Mouse (Mus musculus) intestine, embryonic 15.5 days (tissue): ENCODE results near the gene Crabp2. TPM values are rescaled to one million over a fixed set of nuclear protein-coding genes. Genes with fewer than 3 reads are reported as not detected.

Experiments used
- ATAC-seq: fragments of 200-750 bp; cut with Nextera tagmentation; 2 replicates; pipeline ENCODE4 v1.8.0; 2017; ENCODE audit warnings: moderate TSS enrichment, moderate library complexity
- H3K27ac ChIP-seq: fragments of 300-500 bp; sonication (generic); 2 replicates; pipeline ENCODE4 v1.5.1; 2015; ENCODE audit warnings: mild to moderate bottlenecking, inconsistent platforms
- H3K27me3 ChIP-seq: fragments of 300-500 bp; sonication (generic); replicated peaks from 2 replicates; pipeline ENCODE4 v1.6.1; 2015; ENCODE audit warnings: inconsistent platforms
- H3K36me3 ChIP-seq: fragments of 300-500 bp; sonication (generic); 2 replicates; pipeline ENCODE4 v1.6.1; 2015; ENCODE audit warnings: inconsistent platforms
- H3K4me1 ChIP-seq: fragments of 300-500 bp; sonication (generic); replicated peaks from 2 replicates; pipeline ENCODE4 v1.6.1; 2015; ENCODE audit warnings: inconsistent platforms
- H3K4me2 ChIP-seq: fragments of 300-500 bp; sonication (generic); replicated peaks from 2 replicates; pipeline ENCODE4 v1.6.1; 2015; ENCODE audit warnings: mild to moderate bottlenecking, inconsistent platforms
- H3K4me3 ChIP-seq: fragments of 300-500 bp; sonication (generic); replicated peaks from 2 replicates; pipeline ENCODE4 v1.5.1; 2015; ENCODE audit warnings: inconsistent platforms
- H3K9ac ChIP-seq: fragments of 300-500 bp; sonication (generic); 2 replicates; pipeline ENCODE4 v1.6.1; 2015; ENCODE audit warnings: inconsistent platforms
- H3K9me3 ChIP-seq: fragments of 300-500 bp; sonication (generic); 2 replicates; pipeline ENCODE4 v1.6.1; 2016; ENCODE audit warnings: inconsistent platforms
- WGBS: fragments of 180-500 bp; shearing (Covaris S2); methylation state at CpG from one replicate; pipeline ENCODE4 v1.1.7; 2015; 5-methylcytosine and 5-hydroxymethylcytosine counted together
- polyA plus RNA-seq: library from polyadenylated mRNA; unstranded; fragments of >200 nt; fragmentation: Nextera tagmentation; extraction: Ambion mirVana; gene quantifications from 2 replicates; pipeline ENCODE4 v1.2.1, GENCODE M21; 2015

The Crabp2 gene
- polyA plus RNA-seq, 1 experiment from 2014 or later = 8.2 TPM

DNA sequence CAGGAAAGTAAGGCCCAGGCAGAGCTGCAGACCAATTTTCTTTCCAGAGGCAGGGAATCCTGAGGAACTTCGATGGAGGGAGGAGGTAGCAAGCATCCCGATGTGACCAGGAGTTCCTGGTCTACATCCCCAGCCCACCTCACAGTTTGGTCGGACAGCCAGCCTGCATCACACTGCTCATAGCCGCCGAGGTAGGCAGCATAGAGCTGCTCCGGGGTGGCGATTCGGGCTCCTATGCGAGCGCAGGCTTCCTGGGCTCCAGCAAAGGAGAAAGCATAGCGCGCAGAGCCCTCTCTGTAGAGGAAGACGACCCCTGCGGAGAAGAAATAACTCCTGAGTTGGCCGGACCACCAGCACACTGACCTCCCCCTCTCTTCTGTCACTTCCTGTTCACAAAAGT is 47.9 kb downstream of the Crabp2 start:
- no peak overlapping the region for H3K27ac ChIP-seq
- peaks cover 98% of the 10 kb centered on the region for H3K27me3 ChIP-seq
- no peak for ATAC-seq
- H3K9me3 ChIP-seq = no peaks in the 10 kb centered on the region
- H3K4me3 ChIP-seq = no peak overlapping the region
- H3K4me2 ChIP-seq = peak overlapping the region; percentile 75; the same call in 1 of the 2 replicates
- 5% methylated on average over 15 of the region's 15 CpGs for WGBS
- H3K4me1 ChIP-seq = peaks cover 15% of the 10 kb centered on the region
- no peak overlapping the region for H3K9ac ChIP-seq
- no peaks in the 10 kb centered on the region for H3K36me3 ChIP-seq

DNA sequence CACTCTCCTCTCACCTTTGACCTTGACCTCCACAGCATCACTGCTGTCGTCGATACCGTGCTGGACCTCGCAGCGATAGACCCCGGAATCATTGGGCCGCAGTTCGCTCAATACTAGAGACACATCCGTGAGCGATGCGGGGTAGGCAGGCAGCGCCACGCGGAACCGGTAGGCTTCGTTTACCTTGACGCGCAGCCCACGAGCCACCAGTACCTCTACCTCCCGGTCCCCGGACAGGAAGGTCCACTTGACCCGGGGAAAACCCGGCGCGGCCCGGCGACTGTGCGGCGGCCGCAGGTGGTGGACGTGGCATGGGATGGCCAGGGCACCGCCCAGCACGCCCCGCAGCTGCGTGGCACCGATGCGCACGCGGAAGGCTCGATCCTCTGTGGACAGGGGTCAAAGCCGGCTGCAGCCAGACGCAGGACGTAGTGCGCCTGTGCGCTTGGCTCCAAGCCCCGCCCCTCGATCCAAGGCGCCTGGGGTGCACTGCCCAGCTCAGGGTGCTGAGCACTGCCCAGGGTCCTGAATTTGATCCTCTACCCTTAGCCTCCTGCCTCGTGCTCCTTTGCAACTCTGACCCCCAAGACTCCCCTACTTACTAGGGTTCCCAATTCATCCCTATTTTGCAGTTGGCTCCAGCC is 48.6 kb downstream of the Crabp2 start:
- Histone ChIP-seq H3K27ac (no peak overlapping the region), H3K4me3 (peak overlapping the region; percentile 36), H3K27me3 (peaks cover 98% of the 10 kb centered on the region), H3K9ac (no peak overlapping the region; the same call in 1 of the 2 replicates), H3K36me3 (no peaks in the 10 kb centered on the region), H3K4me1 (peaks cover 15% of the 10 kb centered on the region), H3K9me3 (no peaks in the 10 kb centered on the region), H3K4me2 (peak overlapping the region; percentile 75)
- 0 out of 2 replicates have a peak, but pooled peaks have one; percentile 54 for ATAC-seq
- WGBS = 1% methylated on average over 49 of the region's 49 CpGs

- Histone ChIP-seq H3K9me3 (0 out of 2 replicates have a peak, but pooled peaks cover 3% of the 10 kb centered on the region), H3K4me3 (no peak overlapping the region), H3K9ac (no peak overlapping the region), H3K36me3 (no peaks in the 10 kb centered on the region), H3K4me2 (no peak overlapping the region), H3K27me3 (peaks cover 100% of the 10 kb centered on the region), H3K4me1 (peaks cover 15% of the 10 kb centered on the region), H3K27ac (no peak overlapping the region)
- ATAC-seq = no peak
- 5% methylated on average over 7 of the region's 7 CpGs for WGBS
Observed at GRCm38 (mm10) chr3:87998747-87999146, 50.3 kb downstream of the Crabp2 start.

DNA sequence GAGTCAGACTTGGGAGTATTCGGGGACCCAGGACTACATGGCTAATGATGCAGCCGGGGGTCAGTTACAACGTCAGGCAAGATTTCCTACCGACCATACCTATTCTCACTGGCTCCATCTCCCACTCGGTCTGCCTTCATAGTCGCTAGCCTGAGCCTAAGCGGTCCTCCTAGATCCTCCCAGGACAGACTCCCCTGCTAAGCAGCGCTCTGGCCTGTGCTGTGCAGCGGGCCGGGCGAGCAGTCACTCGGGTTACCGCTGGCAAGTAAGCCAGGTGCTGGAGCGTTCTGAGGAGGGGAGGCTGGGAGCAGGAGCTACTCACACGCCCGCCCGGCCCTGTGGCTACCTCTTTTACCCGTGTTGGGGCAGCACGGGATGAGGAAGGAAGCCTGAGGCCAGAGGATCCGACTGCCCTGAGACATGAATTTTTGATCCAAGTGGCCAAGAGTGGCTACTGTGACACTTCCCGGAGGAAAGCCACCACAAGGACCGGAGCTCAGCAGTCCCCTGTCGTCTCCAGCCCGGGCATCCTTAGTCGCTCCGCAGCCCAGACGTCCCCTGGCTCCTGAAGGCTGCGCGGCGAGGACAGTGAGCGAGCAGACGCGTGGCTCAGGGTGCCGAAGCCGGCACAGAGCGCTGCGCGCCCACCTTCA is 50.9 kb downstream of the Crabp2 start:
- peaks cover 15% of the 10 kb centered on the region for H3K4me1 ChIP-seq
- H3K9me3 ChIP-seq = 0 out of 2 replicates have a peak, but pooled peaks cover 3% of the 10 kb centered on the region
- H3K27me3 ChIP-seq = peaks cover 96% of the 10 kb centered on the region
- peak overlapping the region; percentile 29 for H3K4me3 ChIP-seq
- no peak for ATAC-seq
- 0 out of 2 replicates have a peak overlapping the region, but pooled peaks have one; percentile 6 for H3K9ac ChIP-seq
- no peaks in the 10 kb centered on the region for H3K36me3 ChIP-seq
- no peak overlapping the region for H3K27ac ChIP-seq
- WGBS = under 1% methylated on average over 38 of the region's 38 CpGs
- peak overlapping the region; percentile 56 for H3K4me2 ChIP-seq

DNA sequence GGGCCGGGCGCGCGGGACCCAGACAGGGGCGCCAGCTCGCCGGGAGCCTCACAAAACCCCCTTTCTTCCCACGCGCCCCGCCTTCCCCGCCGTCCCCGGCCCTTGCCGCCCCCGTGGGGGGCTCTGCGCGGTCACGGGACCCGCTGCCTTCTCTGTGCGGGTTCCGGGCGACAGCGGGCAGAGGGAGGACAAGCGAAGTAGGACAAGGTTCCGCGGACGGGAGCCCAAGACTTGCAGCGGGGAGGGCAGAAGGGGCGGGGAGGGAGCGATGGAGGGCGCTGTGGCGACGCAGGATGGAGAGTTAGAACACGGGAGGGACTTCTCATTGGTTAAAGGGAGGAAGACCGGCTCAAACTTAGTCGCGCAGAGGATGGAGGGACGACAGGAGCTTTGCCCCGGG is 51.7 kb downstream of the Crabp2 start, which contains the start of gene Bcan:
Bcan (minus strand) TSS at position 50 of the 400 bp plus-strand sequence.
- Histone ChIP-seq H3K9ac (peak within 1 kb of the TSS; percentile 6; the same call in 1 of the 2 replicates), H3K27me3 (peaks cover 91% of the 10 kb centered on the region), H3K4me3 (peak within 1 kb of the TSS; percentile 29), H3K9me3 (0 out of 2 replicates have a peak, but pooled peaks cover 3% of the 10 kb centered on the region), H3K4me1 (peaks cover 15% of the 10 kb centered on the region), H3K36me3 (no peaks in the 10 kb centered on the region), H3K4me2 (peak within 1 kb of the TSS; percentile 56), H3K27ac (no peak within 1 kb of the TSS)
- ATAC-seq = no peak
- 1% methylated on average over 39 of the region's 39 CpGs for WGBS

DNA sequence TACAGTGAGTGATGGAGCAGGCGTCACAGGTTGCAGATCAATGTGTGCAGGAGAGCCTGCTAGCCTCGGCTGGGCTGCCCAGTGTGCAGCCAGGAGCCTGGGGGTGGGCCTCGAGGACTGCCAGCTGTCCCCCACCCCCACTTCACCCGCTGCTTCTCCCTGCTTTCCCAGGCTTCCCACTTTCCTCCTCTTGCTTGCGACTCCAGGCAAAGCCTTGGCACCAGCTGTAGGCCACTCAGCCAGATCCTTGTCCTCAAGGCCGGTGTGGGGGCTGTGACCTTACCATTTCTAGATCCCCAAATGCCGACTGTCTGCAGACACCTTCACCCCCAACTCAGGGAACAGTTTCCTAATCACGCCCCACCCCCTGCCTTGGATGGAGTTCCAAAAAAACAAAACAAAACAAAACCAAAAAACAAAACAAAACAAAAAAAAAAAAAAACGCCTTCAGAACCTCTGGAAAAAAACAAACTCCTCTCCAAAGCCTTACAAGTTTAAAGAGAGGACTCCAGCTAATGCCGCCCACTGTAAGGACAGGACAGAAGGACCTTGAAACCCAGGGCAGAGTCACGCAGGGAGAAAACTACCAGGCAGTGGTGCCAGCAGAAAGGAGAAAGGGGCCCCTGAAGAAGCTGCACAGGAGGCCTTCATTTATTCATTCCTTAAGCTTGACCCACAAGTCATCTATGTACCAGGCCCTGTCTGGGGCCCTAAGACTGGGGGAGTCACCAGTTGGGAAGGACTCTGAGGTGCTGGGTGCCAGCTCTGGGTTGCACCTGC is 52.5 kb downstream of the Crabp2 start:
- Histone ChIP-seq H3K27me3 (peaks cover 88% of the 10 kb centered on the region), H3K4me3 (peak overlapping the region; percentile 29; the same call in 1 of the 2 replicates), H3K4me2 (no peak overlapping the region; the same call in 1 of the 2 replicates), H3K9me3 (0 out of 2 replicates have a peak, but pooled peaks cover 3% of the 10 kb centered on the region), H3K27ac (no peak overlapping the region), H3K4me1 (peaks cover 15% of the 10 kb centered on the region), H3K9ac (no peak overlapping the region), H3K36me3 (no peaks in the 10 kb centered on the region)
- 17% methylated on average over 11 of the region's 11 CpGs for WGBS
- no peak for ATAC-seq

DNA sequence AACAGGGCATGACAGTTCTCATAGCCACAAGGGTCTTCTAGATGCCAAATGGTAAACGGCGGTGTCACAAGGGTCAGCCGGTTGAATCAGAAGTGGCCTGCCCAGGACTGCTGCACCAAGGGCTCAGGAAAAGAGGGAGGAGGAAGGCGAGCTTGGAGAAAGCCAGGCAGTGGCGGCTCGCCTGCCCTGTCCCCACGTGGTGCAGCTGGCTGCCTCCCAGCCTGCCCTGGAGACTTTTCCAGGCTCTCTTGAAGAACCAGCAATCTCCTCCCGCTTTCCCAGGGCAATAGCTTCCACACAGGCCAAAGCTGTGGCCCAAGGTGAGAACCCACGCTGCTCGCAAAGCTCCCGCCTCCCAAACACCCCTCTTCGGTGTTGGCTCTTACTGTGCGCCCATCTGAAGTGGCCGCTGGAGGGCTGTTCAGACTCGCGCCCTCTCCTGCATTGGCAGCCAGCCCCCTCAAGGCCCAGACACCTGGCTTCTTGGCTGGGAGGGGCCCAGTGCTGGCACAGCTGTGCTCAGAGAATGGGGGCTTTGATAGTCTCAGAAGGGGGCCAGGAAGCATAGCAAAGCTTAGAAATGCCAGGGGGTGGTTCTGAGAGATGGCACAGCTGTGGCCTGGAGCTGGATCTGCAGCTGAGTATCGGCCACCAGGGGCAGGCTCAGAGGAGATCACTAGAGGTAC is 54.0 kb downstream of the Crabp2 start:
- Histone ChIP-seq H3K36me3 (no peaks in the 10 kb centered on the region), H3K4me3 (no peak overlapping the region), H3K27ac (no peak overlapping the region), H3K27me3 (peaks cover 74% of the 10 kb centered on the region), H3K4me2 (no peak overlapping the region), H3K9ac (no peak overlapping the region), H3K4me1 (peaks cover 10% of the 10 kb centered on the region; the same call in 1 of the 2 replicates), H3K9me3 (0 out of 2 replicates have a peak, but pooled peaks cover 3% of the 10 kb centered on the region)
- 2% methylated on average over 17 of the region's 17 CpGs for WGBS
- no peak for ATAC-seq

Other genes with a start within 250 kb of the Crabp2 start
- gene Lrrc71, start 200.0 kb upstream of the Crabp2 start, polyA plus RNA-seq = 0.36 and 0.48 TPM in 2 replicates
- 2.5 and 3.2 TPM in 2 replicates for gene Ntrk1, start 153.5 kb upstream of the Crabp2 start, polyA plus RNA-seq
- 0.44 and 0.52 TPM in 2 replicates for gene Insrr, start 151.7 kb upstream of the Crabp2 start, polyA plus RNA-seq
- gene Pear1, start 124.4 kb upstream of the Crabp2 start, polyA plus RNA-seq = 22.6 and 29.5 TPM in 2 replicates
- gene Sh2d2a, start 101.9 kb upstream of the Crabp2 start, polyA plus RNA-seq = 0.24 and 0.43 TPM in 2 replicates
- gene Prcc, start 63.1 kb upstream of the Crabp2 start, polyA plus RNA-seq = 13.1 TPM in 2 replicates
- gene Hdgf, start 42.3 kb upstream of the Crabp2 start, polyA plus RNA-seq = 227 and 229 TPM in 2 replicates
- gene Mrpl24, start 29.2 kb upstream of the Crabp2 start, polyA plus RNA-seq = 74.2 and 79.2 TPM in 2 replicates
- 46.7 and 49.9 TPM in 2 replicates for gene Isg20l2, start 18.4 kb upstream of the Crabp2 start, polyA plus RNA-seq
- 15.8 and 16.3 TPM in 2 replicates for gene Rrnad1, start 17.9 kb upstream of the Crabp2 start, polyA plus RNA-seq
- 17.0 and 20.0 TPM in 2 replicates for gene Nes, start 22.4 kb downstream of the Crabp2 start, polyA plus RNA-seq
- 0.15 and 0.54 TPM in 2 replicates for gene Bcan, start 51.6 kb downstream of the Crabp2 start, polyA plus RNA-seq
- not detected in 2 replicates for gene Hapln2, start 78.9 kb downstream of the Crabp2 start, polyA plus RNA-seq
- gene Gpatch4, start 94.4 kb downstream of the Crabp2 start, polyA plus RNA-seq = 36.7 and 40.3 TPM in 2 replicates
- gene Naxe, start 109.8 kb downstream of the Crabp2 start, polyA plus RNA-seq = 152 and 167 TPM in 2 replicates
- gene Ttc24, start 129.6 kb downstream of the Crabp2 start, polyA plus RNA-seq = not detected in 2 replicates
- 16.7 and 17.0 TPM in 2 replicates for gene Iqgap3, start 133.3 kb downstream of the Crabp2 start, polyA plus RNA-seq
- gene Mef2d, start 193.7 kb downstream of the Crabp2 start, polyA plus RNA-seq = 19.7 and 20.8 TPM in 2 replicates